Mouse (Mus musculus): ENCODE results near the gene Fosl2.

DNA sequence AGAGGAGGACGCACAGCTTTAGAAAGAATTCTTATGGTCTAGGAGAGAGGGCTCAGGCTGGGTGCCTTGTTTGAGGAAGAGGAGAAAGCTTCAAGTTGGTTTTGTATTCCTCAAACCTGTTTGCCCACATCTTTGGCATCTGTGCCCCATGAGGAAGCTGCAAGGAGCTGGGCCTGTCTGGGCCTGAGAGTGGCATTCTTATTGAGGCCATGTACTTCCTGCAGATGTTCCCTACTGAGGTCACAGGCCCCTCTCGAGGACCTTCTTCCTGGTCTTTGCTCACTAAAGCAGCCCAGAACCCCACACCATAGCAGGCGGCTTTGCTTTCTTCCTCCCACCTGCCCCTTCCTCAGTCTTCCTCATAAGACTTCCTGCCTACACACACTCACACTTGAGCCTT is 63.5 kb downstream of the Fosl2 start:
- TF ChIP-seq CTCF (conservative IDR thresholded peaks at IDR 0.05; ENCODE audit: low read length) (no peak), NANOG (IDR thresholded peaks at IDR 0.05; ENCODE audit: borderline replicate concordance, low read length) (no peak)

Data from E14TG2a.4 (cell line).